Mouse (Mus musculus) heart, postnatal 0 days (tissue): ENCODE measurements at regions not wholly inside any gene's neighbourhood (a gene's known extent, or its start where the extent isn't known, plus 50 kb on each side); places are given as distances from the start of the nearest gene placed in this dataset.

Experiments
- ATAC-seq: fragments of 200-750 bp; cut with Nextera tagmentation; 2 replicates; pipeline ENCODE4 v1.8.0; 2017; ENCODE audit warnings: low read depth, moderate number of reproducible peaks, moderate library complexity; ENCODE audit not compliant: insufficient read depth
- DNase-seq: peaks from one replicate; pipeline ENCODE4 v3.0.0-alpha.2; 2016; ENCODE audit warnings: low spot score
- H3K27ac ChIP-seq: fragments of 300-500 bp; sonication (generic); 2 replicates; pipeline ENCODE4 v1.5.1; 2014; ENCODE audit warnings: low read depth, mild to moderate bottlenecking
- H3K27me3 ChIP-seq: fragments of 300-500 bp; sonication (generic); 2 replicates; pipeline ENCODE4 v1.6.1; 2014; ENCODE audit warnings: low read length, mixed read lengths; ENCODE audit not compliant: control insufficient read depth, insufficient read depth
- H3K36me3 ChIP-seq: fragments of 300-500 bp; sonication (generic); replicated peaks from 2 replicates; pipeline ENCODE4 v1.6.1; 2014; ENCODE audit warnings: low read length, mixed read lengths; ENCODE audit not compliant: control insufficient read depth, insufficient read depth
- H3K4me1 ChIP-seq: fragments of 300-500 bp; sonication (generic); 2 replicates; pipeline ENCODE4 v1.6.1; 2014; ENCODE audit warnings: antibody characterized with exemption; ENCODE audit not compliant: control insufficient read depth, insufficient read depth
- H3K4me2 ChIP-seq: fragments of 300-500 bp; sonication (generic); 2 replicates; pipeline ENCODE4 v1.6.1; 2014; ENCODE audit warnings: low read depth, mild to moderate bottlenecking, low read length, moderate library complexity
- H3K4me3 ChIP-seq: fragments of 300-500 bp; sonication (generic); 2 replicates; pipeline ENCODE4 v1.5.1; 2014; ENCODE audit warnings: low read depth, low read length
- H3K9ac ChIP-seq: fragments of 300-500 bp; sonication (generic); replicated peaks from 2 replicates; pipeline ENCODE4 v1.6.1; 2014; ENCODE audit warnings: low read depth, low read length, mixed read lengths
- H3K9me3 ChIP-seq: fragments of 300-500 bp; sonication (generic); replicated peaks from 2 replicates; pipeline ENCODE4 v1.6.1; 2016; ENCODE audit warnings: low read length; ENCODE audit not compliant: control insufficient read depth
- CTCF ChIP-seq: IDR thresholded peaks from 2 replicates; pipeline ENCODE4 v1.5.1; 2016; ENCODE audit warnings: antibody characterized with exemption, control low read depth, low read depth
- EP300 ChIP-seq: IDR thresholded peaks from 2 replicates; pipeline ENCODE4 v1.6.1; 2016; ENCODE audit warnings: antibody characterized with exemption, low read depth
- WGBS: fragments of 180-500 bp; shearing (Covaris S2); extraction: QIAGEN DNeasy Blood & Tissue Kit; methylation state at CpG from one replicate; pipeline ENCODE4 v1.1.7; 2014; 5-methylcytosine and 5-hydroxymethylcytosine counted together

DNA sequence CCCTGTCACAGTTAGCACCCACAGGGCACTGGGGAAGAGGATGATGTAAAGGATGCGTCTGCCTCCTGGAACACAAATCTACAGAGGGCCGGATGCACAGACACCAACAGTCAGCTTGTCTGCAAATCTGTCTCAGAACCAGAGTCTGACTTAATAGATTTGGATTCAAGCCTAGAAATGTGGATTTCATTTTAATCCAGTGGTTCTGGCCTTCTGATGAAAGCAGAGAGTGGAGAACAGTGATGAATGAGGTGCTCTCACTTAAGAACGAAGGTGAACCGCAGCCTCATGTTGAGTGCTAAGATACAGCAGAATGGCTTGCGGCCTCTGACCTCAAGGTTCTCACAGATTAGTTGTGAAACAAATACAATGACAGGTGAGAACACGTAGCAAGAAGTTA is 446.5 kb downstream of the Tmem114 start:
- TF ChIP-seq EP300 (no peak), CTCF (no peak)
- no peaks in the 10 kb centered on the region for H3K27me3 ChIP-seq
- ATAC-seq (no peak), DNase-seq (no peak)
- H3K27ac ChIP-seq, result no peak overlapping the region
- H3K36me3 ChIP-seq, result no peaks in the 10 kb centered on the region
- no peak overlapping the region for H3K4me2 ChIP-seq
- H3K9me3 ChIP-seq, result no peaks in the 10 kb centered on the region
- WGBS, result 62% methylated on average over 6 of the region's 6 CpGs
- H3K4me3 ChIP-seq, result no peak overlapping the region
- no peaks in the 10 kb centered on the region for H3K4me1 ChIP-seq
- H3K9ac ChIP-seq, result no peak overlapping the region

- Histone ChIP-seq H3K4me3 (no peak overlapping the region), H3K4me1 (no peaks in the 10 kb centered on the region), H3K27me3 (no peaks in the 10 kb centered on the region), H3K9ac (no peak overlapping the region), H3K27ac (no peak overlapping the region), H3K9me3 (no peaks in the 10 kb centered on the region), H3K36me3 (no peaks in the 10 kb centered on the region), H3K4me2 (no peak overlapping the region)
- DNase-seq, result no peak
- no peak for ATAC-seq
- 63% methylated on average over 2 of the region's 2 CpGs for WGBS
- no peak for TF ChIP-seq EP300
- TF ChIP-seq CTCF, result no peak
Measured at GRCm38 (mm10) chr16:7951616-7952015, 473.3 kb downstream of the Tmem114 start.

GRCm38 (mm10) chr16:7942333-7942732 is 482.6 kb downstream of the Tmem114 start:
- H3K27me3 ChIP-seq, result no peaks in the 10 kb centered on the region
- WGBS, result 78% methylated on average over 2 of the region's 2 CpGs
- H3K9ac ChIP-seq, result no peak overlapping the region
- ATAC-seq (no peak), DNase-seq (no peak)
- H3K4me3 ChIP-seq, result no peak overlapping the region
- no peak for TF ChIP-seq CTCF
- no peak for TF ChIP-seq EP300
- H3K36me3 ChIP-seq, result no peaks in the 10 kb centered on the region
- no peak overlapping the region for H3K27ac ChIP-seq
- no peak overlapping the region for H3K4me2 ChIP-seq
- H3K9me3 ChIP-seq, result no peaks in the 10 kb centered on the region
- no peaks in the 10 kb centered on the region for H3K4me1 ChIP-seq

DNA sequence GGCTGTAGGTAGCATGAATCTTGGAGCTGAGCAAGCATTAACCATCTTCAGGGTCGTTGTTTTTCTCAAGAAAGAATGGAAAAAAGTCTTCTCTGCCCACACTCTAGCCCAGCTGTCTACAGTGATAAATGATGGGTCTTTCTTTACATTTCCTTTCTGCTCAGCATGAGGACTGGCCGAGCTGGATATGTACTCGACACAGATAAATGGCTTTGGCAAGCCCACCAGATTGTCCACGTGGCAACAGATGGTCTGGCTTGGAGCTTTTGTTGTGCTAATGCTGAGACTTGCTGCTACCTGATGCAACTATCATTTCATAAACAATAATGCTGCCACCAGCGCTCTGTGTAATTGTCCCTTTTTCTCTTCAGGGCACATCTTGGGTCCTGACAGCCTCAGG is 487.8 kb downstream of the Tmem114 start:
- H3K27ac ChIP-seq, result no peak overlapping the region
- H3K4me2 ChIP-seq, result no peak overlapping the region
- TF ChIP-seq CTCF (no peak), EP300 (no peak)
- H3K9me3 ChIP-seq, result no peaks in the 10 kb centered on the region
- no peaks in the 10 kb centered on the region for H3K4me1 ChIP-seq
- H3K27me3 ChIP-seq, result no peaks in the 10 kb centered on the region
- H3K4me3 ChIP-seq, result no peak overlapping the region
- DNase-seq, result no peak
- no peak overlapping the region for H3K9ac ChIP-seq
- no peak for ATAC-seq
- WGBS, result 48% methylated on average over 5 of the region's 5 CpGs
- H3K36me3 ChIP-seq, result no peaks in the 10 kb centered on the region

DNA sequence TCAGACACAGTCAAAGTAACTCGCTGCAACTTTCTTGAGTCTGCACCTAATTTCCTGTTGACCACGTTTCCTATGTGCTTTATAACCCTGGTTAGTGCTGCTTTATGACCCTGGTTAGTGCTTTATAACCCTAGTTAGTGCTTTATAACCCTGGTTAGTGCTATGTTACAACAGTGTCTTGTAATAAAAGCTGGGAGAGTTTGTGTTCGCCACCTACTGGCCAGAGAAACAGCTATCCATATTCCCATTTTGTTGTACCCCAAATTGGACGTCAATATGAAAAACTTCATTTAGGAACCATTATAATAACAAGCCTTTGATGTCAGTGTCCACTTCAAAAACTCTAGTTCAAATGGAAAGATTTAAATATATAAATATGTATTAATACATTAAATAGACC is 492.6 kb downstream of the Tmem114 start:
- Histone ChIP-seq H3K9me3 (no peaks in the 10 kb centered on the region), H3K4me2 (no peak overlapping the region), H3K9ac (no peak overlapping the region), H3K36me3 (no peaks in the 10 kb centered on the region), H3K27me3 (no peaks in the 10 kb centered on the region), H3K4me3 (no peak overlapping the region), H3K27ac (no peak overlapping the region), H3K4me1 (peaks cover 4% of the 10 kb centered on the region; the same call in 1 of the 2 replicates)
- TF ChIP-seq CTCF (peak; percentile 51), EP300 (no peak)
- ATAC-seq (no peak), DNase-seq (no peak)
- 52% methylated on average over 4 of the region's 4 CpGs for WGBS

DNA sequence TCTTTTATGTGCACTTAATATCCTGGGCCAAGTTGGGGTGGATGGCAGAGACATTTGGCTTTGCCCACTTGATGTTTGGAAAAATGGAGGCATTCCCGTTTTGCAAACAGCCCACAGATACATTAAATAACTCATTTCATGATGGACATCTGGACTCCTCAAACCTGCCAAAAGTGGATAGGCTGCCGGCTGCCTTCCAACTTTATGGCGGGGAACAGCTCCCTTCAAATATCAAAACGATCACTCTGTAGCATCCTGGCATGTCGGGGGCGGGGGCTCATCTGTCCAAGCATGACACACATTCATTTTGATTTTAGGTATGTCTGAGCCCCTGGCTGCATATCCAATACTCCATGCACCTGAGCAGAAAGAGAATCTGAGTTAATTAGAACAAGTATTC is 493.3 kb downstream of the Tmem114 start:
- no peaks in the 10 kb centered on the region for H3K27me3 ChIP-seq
- TF ChIP-seq EP300 (no peak), CTCF (no peak)
- no peak overlapping the region for H3K27ac ChIP-seq
- H3K9me3 ChIP-seq, result no peaks in the 10 kb centered on the region
- DNase-seq, result no peak
- 80% methylated on average over 6 of the region's 6 CpGs for WGBS
- H3K9ac ChIP-seq, result no peak overlapping the region
- no peak overlapping the region for H3K4me2 ChIP-seq
- H3K4me1 ChIP-seq, result peaks cover 4% of the 10 kb centered on the region; the same call in 1 of the 2 replicates
- no peak overlapping the region for H3K4me3 ChIP-seq
- no peak for ATAC-seq
- no peaks in the 10 kb centered on the region for H3K36me3 ChIP-seq
